Mouse (Mus musculus) heart, embryonic 10.5 days (tissue): ENCODE measurements around the gene Gpr146. TPM values are rescaled to one million over a fixed set of nuclear protein-coding genes. Genes with fewer than 3 reads are reported as not detected.
"Not testable (repeated sequence)": the region's sequence is repeated elsewhere in the genome, so short reads cannot be mapped to it uniquely, and the experiment has no call there.

Experiments used
- DNase-seq: peaks from one replicate; pipeline ENCODE4 v3.0.0-alpha.2; 2017; ENCODE audit warnings: low spot score
- H3K27ac ChIP-seq: fragments of 300-500 bp; sonication (generic); 2 replicates; pipeline ENCODE4 v1.5.1; 2016; ENCODE audit warnings: mild to moderate bottlenecking
- H3K27me3 ChIP-seq: fragments of 300-500 bp; sonication (generic); 2 replicates; pipeline ENCODE4 v1.6.1; 2016; ENCODE audit warnings: mild to moderate bottlenecking; ENCODE audit not compliant: poor library complexity, insufficient read depth, severe bottlenecking
- H3K36me3 ChIP-seq: fragments of 300-500 bp; sonication (generic); 2 replicates; pipeline ENCODE4 v1.6.1; 2016; ENCODE audit warnings: mild to moderate bottlenecking, moderate library complexity
- H3K4me1 ChIP-seq: fragments of 300-500 bp; sonication (generic); 2 replicates; pipeline ENCODE4 v1.6.1; 2016; ENCODE audit warnings: mild to moderate bottlenecking
- H3K4me3 ChIP-seq: fragments of 300-500 bp; sonication (generic); 2 replicates; pipeline ENCODE4 v1.5.1; 2016; ENCODE audit warnings: mild to moderate bottlenecking, moderate library complexity
- H3K9me3 ChIP-seq: fragments of 300-500 bp; sonication (generic); 2 replicates; pipeline ENCODE4 v1.6.1; 2016; ENCODE audit warnings: mild to moderate bottlenecking, moderate library complexity
- WGBS: fragments of 180-500 bp; shearing (Covaris S2); methylation state at CpG from one replicate; pipeline ENCODE4 v1.1.7; 2016; 5-methylcytosine and 5-hydroxymethylcytosine counted together
- polyA plus RNA-seq: library from polyadenylated mRNA; unstranded; fragments of >200 nt; fragmentation: Nextera tagmentation; extraction: Ambion mirVana; gene quantifications from 2 replicates; pipeline ENCODE4 v1.2.1, GENCODE M21; 2016

Gene Gpr146
- polyA plus RNA-seq, 1 experiment from 2014 or later: 5.6 TPM

- 71% methylated on average over 4 of the region's 4 CpGs for WGBS
- H3K4me3 ChIP-seq: no peak overlapping the region
- H3K27me3 ChIP-seq: peaks cover 8% of the 10 kb centered on the region; the same call in 1 of the 2 replicates
- DNase-seq: no peak
- peaks cover 75% of the 10 kb centered on the region for H3K4me1 ChIP-seq
- H3K36me3 ChIP-seq: peaks cover 14% of the 10 kb centered on the region
- no peaks in the 10 kb centered on the region for H3K9me3 ChIP-seq
- H3K27ac ChIP-seq: peak overlapping the region; percentile 78
Observed at GRCm38 (mm10) chr5:139388195-139388570, 10.7 kb downstream of the Gpr146 start.

GRCm38 (mm10) chr5:139388694-139389675, 11.5 kb downstream of the Gpr146 start:
- Histone ChIP-seq H3K4me3 (no peak overlapping the region), H3K27me3 (peaks cover 8% of the 10 kb centered on the region; the same call in 1 of the 2 replicates), H3K36me3 (peaks cover 17% of the 10 kb centered on the region), H3K27ac (peak overlapping the region; percentile 78), H3K9me3 (no peaks in the 10 kb centered on the region), H3K4me1 (peaks cover 67% of the 10 kb centered on the region)
- no peak for DNase-seq
- WGBS: 81% methylated on average over 17 of the region's 17 CpGs

GRCm38 (mm10) chr5:139389676-139390061, 12.2 kb downstream of the Gpr146 start:
- peak overlapping the region; percentile 78 for H3K27ac ChIP-seq
- 22% methylated on average over 6 of the region's 6 CpGs for WGBS
- peaks cover 8% of the 10 kb centered on the region; the same call in 1 of the 2 replicates for H3K27me3 ChIP-seq
- H3K36me3 ChIP-seq: peaks cover 17% of the 10 kb centered on the region
- peaks cover 65% of the 10 kb centered on the region for H3K4me1 ChIP-seq
- peak; percentile 94 for DNase-seq
- H3K4me3 ChIP-seq: no peak overlapping the region; the same call in 1 of the 2 replicates
- no peaks in the 10 kb centered on the region for H3K9me3 ChIP-seq

GRCm38 (mm10) chr5:139390324-139391119, 13.0 kb downstream of the Gpr146 start:
- Histone ChIP-seq H3K4me1 (peaks cover 62% of the 10 kb centered on the region), H3K36me3 (peaks cover 17% of the 10 kb centered on the region), H3K27ac (peak overlapping the region; percentile 78)
- not testable (repeated sequence) for H3K9me3 ChIP-seq, DNase-seq, H3K27me3 ChIP-seq, H3K4me3 ChIP-seq
- WGBS: 62% methylated on average over 5 of the region's 5 CpGs

GRCm38 (mm10) chr5:139391309-139391990, 14.0 kb downstream of the Gpr146 start:
- WGBS: 77% methylated on average over 11 of the region's 11 CpGs
- Histone ChIP-seq H3K9me3 (no peaks in the 10 kb centered on the region), H3K27me3 (peaks cover 8% of the 10 kb centered on the region; the same call in 1 of the 2 replicates), H3K36me3 (peaks cover 13% of the 10 kb centered on the region), H3K27ac (peak overlapping the region; percentile 17; the same call in 1 of the 2 replicates), H3K4me3 (no peak overlapping the region), H3K4me1 (peaks cover 53% of the 10 kb centered on the region)
- DNase-seq: no peak

- Histone ChIP-seq H3K27ac (no peak overlapping the region; the same call in 1 of the 2 replicates), H3K4me1 (peaks cover 51% of the 10 kb centered on the region)
Observed at GRCm38 (mm10) chr5:139392219-139393196, 15.0 kb downstream of the Gpr146 start.

GRCm38 (mm10) chr5:139393197-139393588, 15.7 kb downstream of the Gpr146 start:
- DNase-seq: no peak
- peaks cover 13% of the 10 kb centered on the region for H3K36me3 ChIP-seq
- peaks cover 51% of the 10 kb centered on the region for H3K4me1 ChIP-seq
- peaks cover 8% of the 10 kb centered on the region; the same call in 1 of the 2 replicates for H3K27me3 ChIP-seq
- H3K27ac ChIP-seq: no peak overlapping the region
- no peak overlapping the region for H3K4me3 ChIP-seq
- 88% methylated on average over 16 of the region's 16 CpGs for WGBS
- no peaks in the 10 kb centered on the region for H3K9me3 ChIP-seq

More at GRCm38 (mm10) chr5:139392219-139393196, 15.0 kb downstream of the Gpr146 start:
- Histone ChIP-seq H3K9me3 (no peaks in the 10 kb centered on the region), H3K4me3 (no peak overlapping the region), H3K36me3 (peaks cover 13% of the 10 kb centered on the region), H3K27me3 (peaks cover 8% of the 10 kb centered on the region; the same call in 1 of the 2 replicates)
- no peak for DNase-seq
- 91% methylated on average over 37 of the region's 37 CpGs for WGBS

- Histone ChIP-seq H3K27ac (0 out of 2 replicates have a peak overlapping the region, but pooled peaks have one; percentile 48), H3K4me3 (no peak overlapping the region), H3K27me3 (peaks cover 8% of the 10 kb centered on the region; the same call in 1 of the 2 replicates), H3K36me3 (peaks cover 13% of the 10 kb centered on the region), H3K9me3 (no peaks in the 10 kb centered on the region), H3K4me1 (peaks cover 47% of the 10 kb centered on the region)
- no peak for DNase-seq
- WGBS: 58% methylated on average over 7 of the region's 7 CpGs
Observed at GRCm38 (mm10) chr5:139394399-139394798, 16.9 kb downstream of the Gpr146 start.

GRCm38 (mm10) chr5:139395528-139395927, 18.0 kb downstream of the Gpr146 start:
- no peak for DNase-seq
- Histone ChIP-seq H3K27me3 (peaks cover 12% of the 10 kb centered on the region; the same call in 1 of the 2 replicates), H3K36me3 (peaks cover 13% of the 10 kb centered on the region), H3K9me3 (no peaks in the 10 kb centered on the region), H3K4me3 (no peak overlapping the region), H3K4me1 (peaks cover 39% of the 10 kb centered on the region), H3K27ac (no peak overlapping the region)
- WGBS: 90% methylated on average over 4 of the region's 4 CpGs

GRCm38 (mm10) chr5:139397359-139397916, 19.9 kb downstream of the Gpr146 start:
- Histone ChIP-seq H3K36me3 (peaks cover 11% of the 10 kb centered on the region), H3K4me1 (peaks cover 30% of the 10 kb centered on the region), H3K4me3 (no peak overlapping the region), H3K27me3 (peaks cover 12% of the 10 kb centered on the region; the same call in 1 of the 2 replicates), H3K9me3 (no peaks in the 10 kb centered on the region), H3K27ac (peak overlapping the region; percentile 12; the same call in 1 of the 2 replicates)
- WGBS: 85% methylated on average over 4 of the region's 4 CpGs
- no peak for DNase-seq
